Mouse (Mus musculus): Measurements from ENCODE around the gene 2410137M14Rik. TPM values are rescaled to one million over a fixed set of nuclear protein-coding genes. Genes with fewer than 3 reads are reported as not detected.

The 2410137M14Rik gene
- polyA plus RNA-seq, 1 experiment from 2014 or later = not detected

GRCm38 (mm10) chr17:37016333-37016732, 35.3 kb upstream of the 2410137M14Rik start:
- no peak overlapping the region for H3K4me2 ChIP-seq (replicated peaks; ENCODE audit: low read depth, low read length)
- H3K4me3 ChIP-seq (ENCODE audit: low read length) = no peak overlapping the region
- H3K9me3 ChIP-seq (ENCODE audit: control insufficient read depth, low read length) = no peaks in the 10 kb centered on the region
- no peaks in the 10 kb centered on the region for H3K36me3 ChIP-seq (ENCODE audit: control insufficient read depth, insufficient read depth, low read length)
- no peak overlapping the region for H3K9ac ChIP-seq (ENCODE audit: low read depth, low read length)
- no peaks in the 10 kb centered on the region for H3K27me3 ChIP-seq (ENCODE audit: control insufficient read depth, insufficient read depth, low read length)
- H3K27ac ChIP-seq (ENCODE audit: low read depth, low read length) = no peak overlapping the region
- ATAC-seq (ENCODE audit: low FRiP score, low TSS enrichment) = no peak
- no peaks in the 10 kb centered on the region for H3K4me1 ChIP-seq (ENCODE audit: control insufficient read depth, insufficient read depth, low read length)

GRCm38 (mm10) chr17:37012141-37012540, 31.1 kb upstream of the 2410137M14Rik start:
- WGBS = 66% methylated on average over 5 of the region's 5 CpGs
- ATAC-seq (ENCODE audit: low FRiP score, low TSS enrichment) = no peak

GRCm38 (mm10) chr17:37011719-37012118, 30.7 kb upstream of the 2410137M14Rik start:
- Histone ChIP-seq H3K4me1 (ENCODE audit: control insufficient read depth, insufficient read depth, low read length) (no peaks in the 10 kb centered on the region), H3K36me3 (ENCODE audit: control insufficient read depth, insufficient read depth, low read length) (peaks cover 19% of the 10 kb centered on the region)
- ATAC-seq (ENCODE audit: low FRiP score, low TSS enrichment) = no peak

More at GRCm38 (mm10) chr17:37012141-37012540, 31.1 kb upstream of the 2410137M14Rik start:
- H3K9ac ChIP-seq (ENCODE audit: low read depth, low read length) = no peak overlapping the region
- no peaks in the 10 kb centered on the region for H3K9me3 ChIP-seq (ENCODE audit: control insufficient read depth, low read length)
- H3K4me3 ChIP-seq (ENCODE audit: low read length) = no peak overlapping the region
- no peak overlapping the region for H3K4me2 ChIP-seq (replicated peaks; ENCODE audit: low read depth, low read length)
- peaks cover 16% of the 10 kb centered on the region for H3K36me3 ChIP-seq (ENCODE audit: control insufficient read depth, insufficient read depth, low read length)
- no peak overlapping the region for H3K27ac ChIP-seq (ENCODE audit: low read depth, low read length)
- H3K27me3 ChIP-seq (ENCODE audit: control insufficient read depth, insufficient read depth, low read length) = no peaks in the 10 kb centered on the region
- no peaks in the 10 kb centered on the region for H3K4me1 ChIP-seq (ENCODE audit: control insufficient read depth, insufficient read depth, low read length)

GRCm38 (mm10) chr17:37009460-37010042, 28.5 kb upstream of the 2410137M14Rik start:
- 95% methylated on average over 17 of the region's 17 CpGs for WGBS
- no peak overlapping the region for H3K27ac ChIP-seq (ENCODE audit: low read depth, low read length)
- H3K27me3 ChIP-seq (ENCODE audit: control insufficient read depth, insufficient read depth, low read length) = no peaks in the 10 kb centered on the region
- no peak overlapping the region for H3K4me2 ChIP-seq (replicated peaks; ENCODE audit: low read depth, low read length)
- no peak for ATAC-seq (ENCODE audit: low FRiP score, low TSS enrichment)
- H3K9me3 ChIP-seq (ENCODE audit: control insufficient read depth, low read length) = no peaks in the 10 kb centered on the region
- no peak overlapping the region for H3K9ac ChIP-seq (ENCODE audit: low read depth, low read length)
- H3K4me1 ChIP-seq (ENCODE audit: control insufficient read depth, insufficient read depth, low read length) = no peaks in the 10 kb centered on the region
- H3K36me3 ChIP-seq (ENCODE audit: control insufficient read depth, insufficient read depth, low read length) = peaks cover 21% of the 10 kb centered on the region
- no peak overlapping the region for H3K4me3 ChIP-seq (ENCODE audit: low read length)

More at GRCm38 (mm10) chr17:37011719-37012118, 30.7 kb upstream of the 2410137M14Rik start:
- H3K4me2 ChIP-seq (replicated peaks; ENCODE audit: low read depth, low read length) = no peak overlapping the region
- 83% methylated on average over 3 of the region's 3 CpGs for WGBS
- no peaks in the 10 kb centered on the region for H3K27me3 ChIP-seq (ENCODE audit: control insufficient read depth, insufficient read depth, low read length)
- H3K9ac ChIP-seq (ENCODE audit: low read depth, low read length) = no peak overlapping the region
- H3K9me3 ChIP-seq (ENCODE audit: control insufficient read depth, low read length) = no peaks in the 10 kb centered on the region
- H3K27ac ChIP-seq (ENCODE audit: low read depth, low read length) = no peak overlapping the region
- H3K4me3 ChIP-seq (ENCODE audit: low read length) = no peak overlapping the region

GRCm38 (mm10) chr17:37008161-37008560, 27.1 kb upstream of the 2410137M14Rik start:
- no peak overlapping the region for H3K4me3 ChIP-seq (ENCODE audit: low read length)
- H3K9me3 ChIP-seq (ENCODE audit: control insufficient read depth, low read length) = no peaks in the 10 kb centered on the region
- no peak overlapping the region for H3K27ac ChIP-seq (ENCODE audit: low read depth, low read length)
- H3K27me3 ChIP-seq (ENCODE audit: control insufficient read depth, insufficient read depth, low read length) = no peaks in the 10 kb centered on the region
- peaks cover 21% of the 10 kb centered on the region for H3K36me3 ChIP-seq (ENCODE audit: control insufficient read depth, insufficient read depth, low read length)
- H3K9ac ChIP-seq (ENCODE audit: low read depth, low read length) = no peak overlapping the region
- H3K4me2 ChIP-seq (replicated peaks; ENCODE audit: low read depth, low read length) = no peak overlapping the region
- whole genome bisulfite sequencing = 85% methylated on average over 6 of the region's 6 CpGs
- H3K4me1 ChIP-seq (ENCODE audit: control insufficient read depth, insufficient read depth, low read length) = no peaks in the 10 kb centered on the region; the same call in 1 of the 2 replicates
- ATAC-seq (ENCODE audit: low FRiP score, low TSS enrichment) = no peak

GRCm38 (mm10) chr17:37003366-37003765, 22.3 kb upstream of the 2410137M14Rik start:
- Histone ChIP-seq H3K9me3 (ENCODE audit: control insufficient read depth, low read length) (no peaks in the 10 kb centered on the region), H3K27ac (ENCODE audit: low read depth, low read length) (peak overlapping the region; percentile 83; the same call in 1 of the 2 replicates), H3K27me3 (ENCODE audit: control insufficient read depth, insufficient read depth, low read length) (no peaks in the 10 kb centered on the region), H3K4me2 (replicated peaks; ENCODE audit: low read depth, low read length) (peak overlapping the region; percentile 79), H3K4me1 (ENCODE audit: control insufficient read depth, insufficient read depth, low read length) (no peaks in the 10 kb centered on the region; the same call in 1 of the 2 replicates), H3K36me3 (ENCODE audit: control insufficient read depth, insufficient read depth, low read length) (peaks cover 8% of the 10 kb centered on the region; the same call in 1 of the 2 replicates), H3K9ac (ENCODE audit: low read depth, low read length) (peak overlapping the region; percentile 87), H3K4me3 (ENCODE audit: low read length) (peak overlapping the region; percentile 70)
- WGBS = 51% methylated on average over 4 of the region's 4 CpGs
- no peak for ATAC-seq (ENCODE audit: low FRiP score, low TSS enrichment)

- peak overlapping the region; percentile 83 for H3K27ac ChIP-seq (ENCODE audit: low read depth, low read length)
- peak overlapping the region; percentile 87 for H3K9ac ChIP-seq (ENCODE audit: low read depth, low read length)
- WGBS = under 1% methylated on average over 49 of the region's 49 CpGs
- ATAC-seq (ENCODE audit: low FRiP score, low TSS enrichment) = peak; percentile 90
- peaks cover 5% of the 10 kb centered on the region; the same call in 1 of the 2 replicates for H3K36me3 ChIP-seq (ENCODE audit: control insufficient read depth, insufficient read depth, low read length)
- no peaks in the 10 kb centered on the region for H3K27me3 ChIP-seq (ENCODE audit: control insufficient read depth, insufficient read depth, low read length)
- H3K4me3 ChIP-seq (ENCODE audit: low read length) = peak overlapping the region; percentile 70
- no peaks in the 10 kb centered on the region; the same call in 1 of the 2 replicates for H3K4me1 ChIP-seq (ENCODE audit: control insufficient read depth, insufficient read depth, low read length)
- no peaks in the 10 kb centered on the region for H3K9me3 ChIP-seq (ENCODE audit: control insufficient read depth, low read length)
- H3K4me2 ChIP-seq (replicated peaks; ENCODE audit: low read depth, low read length) = peak overlapping the region; percentile 79
Measured at GRCm38 (mm10) chr17:37002364-37003330, 21.6 kb upstream of the 2410137M14Rik start.

- 83% methylated on average over 7 of the region's 7 CpGs for WGBS
- Histone ChIP-seq H3K4me3 (ENCODE audit: low read length) (peak within 1 kb of the TSS; percentile 70), H3K27ac (ENCODE audit: low read depth, low read length) (no peak within 1 kb of the TSS), H3K9ac (ENCODE audit: low read depth, low read length) (no peak within 1 kb of the TSS), H3K4me1 (ENCODE audit: control insufficient read depth, insufficient read depth, low read length) (peaks cover 4% of the 10 kb centered on the region), H3K27me3 (ENCODE audit: control insufficient read depth, insufficient read depth, low read length) (no peaks in the 10 kb centered on the region), H3K4me2 (replicated peaks; ENCODE audit: low read depth, low read length) (no peak within 1 kb of the TSS), H3K36me3 (ENCODE audit: control insufficient read depth, insufficient read depth, low read length) (no peaks in the 10 kb centered on the region), H3K9me3 (ENCODE audit: control insufficient read depth, low read length) (no peaks in the 10 kb centered on the region)
- ATAC-seq (ENCODE audit: low FRiP score, low TSS enrichment) = no peak
Measured at GRCm38 (mm10) chr17:37000863-37001262, 19.8 kb upstream of the 2410137M14Rik start, which contains the start of gene Zfp57. Gene Zfp57 (plus strand): TSS chr17:37001163.
